Mouse (Mus musculus) heart, postnatal 25 days (tissue): ENCODE measurements around the gene Ptges3. TPM values are rescaled to one million over a fixed set of nuclear protein-coding genes. Genes with fewer than 3 reads are reported as not detected.

Experiments used
- DNase-seq: peaks from one replicate; pipeline ENCODE4 v3.0.0; 2022; ENCODE audit warnings: low spot score
- intact Hi-C: fragments of 180-260 bp; cut with DNase I; formaldehyde crosslinking; loops from one replicate; pipeline ENCODE4 v1.15.1; 2025
- total RNA-seq, 2 experiments: library from RNA; stranded (reverse); gene quantifications; 2 replicates each; pipeline ENCODE4 v1.2.3; 2021

Ptges3 gene
- total RNA-seq, 2 experiments from 2014 or later: 77.8 to 89.3 TPM

DNA sequence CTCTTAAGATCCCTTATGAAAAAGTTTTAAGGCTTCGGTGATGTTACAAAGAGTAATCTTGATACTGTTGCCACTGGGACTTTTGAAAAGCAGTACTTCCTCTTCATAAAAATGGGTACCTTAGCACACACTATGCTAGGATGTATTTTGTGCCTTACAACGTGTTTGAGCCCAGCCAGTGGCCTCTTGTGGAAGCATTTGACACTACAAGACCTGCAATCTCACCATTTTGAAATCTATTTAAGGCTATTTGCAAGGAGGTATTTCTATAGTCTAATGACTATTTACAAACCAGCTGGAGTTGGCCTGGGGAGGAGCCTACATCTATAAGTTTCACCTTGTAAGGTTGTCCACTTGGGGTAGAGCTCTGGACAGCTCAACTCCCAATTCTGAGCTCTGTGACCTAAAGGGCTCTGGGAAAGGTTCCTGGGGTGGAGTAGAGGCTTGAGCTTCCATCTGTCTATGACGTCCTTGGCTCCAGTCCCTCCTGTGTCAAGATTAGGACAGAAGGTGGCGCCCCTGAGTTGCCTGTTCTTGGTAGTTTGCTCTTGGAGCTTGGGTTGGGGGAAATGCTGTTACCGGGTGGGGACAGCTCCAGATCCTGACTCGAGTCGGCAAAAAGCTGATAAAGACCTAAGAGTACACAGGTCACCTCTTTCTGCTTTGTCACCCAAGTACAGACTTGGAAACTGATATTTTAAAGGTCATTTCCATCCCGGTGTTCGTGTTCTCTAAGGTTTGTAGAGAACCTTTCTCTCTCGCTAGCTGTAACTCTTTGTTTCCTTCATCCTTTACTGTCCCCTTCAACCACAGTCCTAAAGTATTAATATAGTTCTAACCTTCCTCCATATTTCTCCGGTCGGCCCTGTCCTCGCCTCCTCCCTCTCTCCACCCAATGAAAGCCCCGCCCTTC lies 32.2 kb downstream of the Ptges3 start:
- intact Hi-C loops: loop anchor here (1.0 kb wide), 1 partner anchor 97 kb away; no protein-coding TSS in a partner anchor
- DNase-seq: peak; percentile 82

DNA sequence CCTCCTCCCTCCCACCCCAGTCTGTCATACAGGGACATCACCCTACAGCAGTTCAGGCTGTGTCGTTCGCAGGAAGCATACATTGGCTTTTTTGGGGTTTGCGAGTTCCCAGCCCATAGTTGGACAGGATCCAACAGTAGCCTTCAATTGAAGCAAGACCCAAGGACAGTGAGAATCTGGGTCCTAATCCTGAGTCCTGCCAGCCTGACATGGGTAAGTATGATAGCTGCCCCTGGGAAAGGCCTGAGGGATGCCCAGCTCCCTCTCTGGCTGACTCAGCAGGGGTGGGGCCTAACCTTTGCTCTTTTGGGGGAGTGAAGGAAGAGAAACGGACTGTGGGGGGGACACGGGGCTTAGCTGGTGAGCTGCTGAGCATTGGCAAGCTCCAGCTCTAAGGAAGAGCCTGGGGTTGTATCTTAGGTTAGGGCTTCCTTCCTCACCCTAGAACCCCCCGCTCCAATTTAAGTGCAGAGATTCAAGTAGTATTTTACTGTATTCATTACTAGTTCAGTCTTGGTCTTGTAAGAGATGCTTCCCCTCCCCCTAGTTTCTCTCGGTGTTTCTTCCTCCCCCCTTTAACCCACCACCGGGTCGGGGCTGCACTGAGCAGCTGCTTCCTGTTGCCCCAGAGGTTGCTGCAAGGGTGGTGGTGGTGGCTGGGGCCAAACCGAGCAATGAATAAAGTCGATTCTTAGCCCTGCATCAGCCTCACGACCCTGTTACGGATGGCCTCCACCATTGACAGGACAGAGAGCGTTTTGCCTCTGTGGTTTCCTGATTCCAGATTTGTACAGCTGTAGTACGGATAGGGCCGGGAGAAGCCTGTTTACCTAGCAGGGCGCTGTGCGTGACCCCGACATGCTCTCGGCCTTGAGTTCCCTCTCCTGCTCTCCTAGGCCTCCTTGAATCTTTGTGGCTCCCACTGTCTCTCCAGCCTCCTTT lies 33.1 kb downstream of the Ptges3 start, which contains the start of gene Baz2a:
Baz2a (plus strand) TSS at position 14 of the 942 bp plus-strand sequence.
- intact Hi-C loops: loop anchor here (1.0 kb wide), 1 partner anchor 96 kb away; no protein-coding TSS in a partner anchor
- DNase-seq: peak; percentile 30

DNA sequence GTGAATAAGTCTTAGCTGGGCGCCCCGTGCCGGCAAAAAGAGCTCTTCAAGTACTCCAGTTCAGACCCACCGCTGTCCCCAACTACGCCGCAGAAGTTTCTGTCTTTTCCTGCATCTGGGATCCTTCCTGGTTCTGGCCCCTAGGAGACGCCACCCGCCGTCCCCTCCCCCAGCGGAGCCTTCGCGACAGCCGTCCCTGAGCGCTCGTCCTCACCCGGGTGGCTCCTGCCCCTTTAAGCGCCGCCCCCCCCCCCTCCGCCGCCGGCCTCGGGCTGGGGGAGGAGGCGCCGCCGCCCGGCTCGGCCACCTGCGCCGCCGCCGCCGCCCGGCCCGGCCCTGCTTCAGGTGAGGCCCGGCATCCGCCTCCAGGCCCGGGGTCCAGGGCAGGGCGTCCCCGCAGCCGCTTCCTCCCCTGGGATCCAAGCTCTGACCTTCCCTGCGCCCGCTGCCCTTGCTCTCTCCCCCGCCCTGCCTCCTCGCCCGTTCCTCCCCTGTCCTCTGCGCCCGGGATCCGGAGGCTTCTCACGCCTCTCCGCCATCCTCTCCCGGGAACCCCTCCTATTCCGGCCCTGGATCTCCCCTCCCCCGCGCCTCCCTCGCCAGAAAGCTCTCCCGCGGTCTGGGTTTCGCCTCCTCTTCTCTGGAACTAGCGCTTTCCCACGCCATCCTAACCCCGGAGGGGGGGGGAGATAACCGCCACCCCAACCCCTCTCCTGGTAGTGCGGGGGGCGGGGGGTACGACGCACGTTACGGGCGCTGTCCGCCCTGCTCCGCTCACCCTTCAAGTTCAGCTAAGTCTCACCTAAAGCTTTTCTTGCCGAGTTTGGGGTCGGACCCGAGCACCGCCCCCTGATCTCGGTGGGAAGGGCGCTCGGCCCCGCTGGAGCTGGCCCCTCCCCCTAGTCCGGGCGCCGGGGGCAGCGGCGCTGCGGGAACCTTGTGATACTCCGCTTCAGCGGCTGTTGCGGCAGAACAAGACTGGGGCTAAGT lies 34.0 kb downstream of the Ptges3 start:
- intact Hi-C loops: no loop called here

DNA sequence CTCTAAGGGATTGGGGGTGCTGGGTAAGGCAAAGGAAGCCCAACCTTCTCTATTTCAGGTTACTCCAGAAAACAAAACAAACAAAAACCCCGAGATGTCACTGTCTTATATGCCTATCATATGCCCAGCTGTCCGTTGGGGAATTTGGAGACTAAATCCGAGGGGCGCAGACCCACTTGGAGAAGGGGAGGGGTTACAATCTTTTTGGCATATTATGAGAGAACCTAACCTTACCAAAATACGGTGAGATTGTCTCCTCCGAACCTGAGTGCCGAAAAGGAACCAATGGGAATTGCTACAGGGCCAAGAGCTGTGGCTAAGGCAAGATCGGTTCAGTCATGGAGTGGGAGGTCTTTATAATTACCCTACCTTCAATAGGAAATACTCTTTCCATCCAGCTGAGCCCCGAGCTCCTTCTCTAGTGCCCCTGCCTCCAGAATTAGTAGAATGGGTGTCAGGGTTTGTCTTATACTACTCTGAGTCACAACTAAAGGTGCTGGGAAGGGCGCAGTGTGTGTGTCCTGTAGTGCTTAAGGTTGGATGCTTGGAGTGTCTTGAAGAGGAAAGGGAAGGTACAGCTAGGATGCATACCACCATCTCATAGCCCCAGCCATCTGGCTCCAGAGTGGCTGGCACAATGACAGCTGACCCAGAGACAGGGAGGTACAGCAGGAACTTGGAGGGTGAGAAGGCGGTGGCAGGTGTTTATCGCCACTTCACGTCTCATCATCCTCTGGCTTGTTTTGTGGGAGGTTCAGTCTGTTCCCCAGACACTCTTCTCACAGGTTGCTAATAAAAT lies 34.9 kb downstream of the Ptges3 start:
- intact Hi-C loops: no loop called here
- no peak for DNase-seq

More for the DNA sequence above, 34.0 kb downstream of the Ptges3 start:
- peak; percentile 75 for DNase-seq

DNA sequence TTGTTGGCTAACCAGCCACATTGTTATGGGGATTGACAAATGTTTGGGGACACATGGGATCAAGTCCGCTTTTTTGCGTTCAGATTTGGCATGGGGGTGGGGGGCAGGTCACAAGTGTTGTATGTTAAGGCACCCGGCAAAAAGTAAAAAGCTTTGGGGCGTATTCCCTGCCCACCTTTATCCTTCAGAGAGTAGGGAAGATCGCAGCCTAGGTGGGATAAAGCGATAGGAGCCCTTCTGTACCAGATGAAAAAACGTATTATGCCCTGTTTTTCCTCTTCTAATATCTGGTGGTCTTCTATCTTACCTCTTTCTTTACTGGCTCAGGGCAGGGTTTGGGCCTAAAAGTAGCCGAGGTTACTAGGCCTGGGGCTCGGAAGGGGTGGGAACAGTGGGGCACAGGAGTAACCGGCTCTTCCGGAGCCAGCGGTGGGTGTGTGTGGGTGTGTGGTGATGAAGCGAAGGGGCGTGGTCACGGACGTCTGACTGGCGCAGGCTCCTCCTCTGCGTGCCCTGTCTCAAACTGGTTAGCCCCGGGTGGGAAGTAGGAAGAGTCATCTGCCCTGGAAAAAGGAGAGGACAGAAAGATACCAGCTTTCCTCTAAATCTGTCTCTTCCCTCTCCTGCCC lies 35.7 kb downstream of the Ptges3 start:
- peak; percentile 79 for DNase-seq
- intact Hi-C loops: no loop called here

DNA sequence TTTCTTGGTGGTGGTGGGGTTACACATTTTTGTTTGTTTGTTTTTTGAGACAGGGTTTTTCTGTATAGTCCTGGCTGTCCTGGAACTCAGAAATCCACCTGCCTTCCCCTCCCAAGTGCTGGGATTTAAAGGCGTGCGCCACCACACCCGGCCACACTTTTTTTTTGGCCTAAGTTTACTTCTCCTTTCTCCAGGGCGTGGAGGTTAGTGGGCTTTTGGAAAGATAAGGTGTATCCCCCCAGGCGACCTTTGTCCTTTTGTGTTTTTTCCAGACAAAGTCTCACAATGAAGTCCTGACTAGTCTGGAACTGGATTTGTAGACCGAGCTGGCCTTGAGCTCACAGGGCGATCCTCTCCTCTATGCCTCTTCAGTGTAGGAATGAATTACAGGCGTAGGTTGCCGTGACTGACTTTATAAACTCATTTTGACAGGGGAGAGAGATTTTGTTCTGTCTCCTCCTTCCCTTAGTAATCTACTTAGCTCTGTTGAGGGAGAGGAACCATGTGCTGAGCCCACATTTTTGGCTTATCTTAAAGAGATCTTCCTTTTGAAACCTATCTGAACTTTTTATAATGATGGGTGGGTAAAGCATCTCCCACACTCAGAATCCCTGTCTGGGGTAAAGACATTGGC lies 36.4 kb downstream of the Ptges3 start:
- intact Hi-C loops: loop anchor here (5.0 kb wide), 1 partner anchor 47 kb away; no protein-coding TSS in a partner anchor

DNA sequence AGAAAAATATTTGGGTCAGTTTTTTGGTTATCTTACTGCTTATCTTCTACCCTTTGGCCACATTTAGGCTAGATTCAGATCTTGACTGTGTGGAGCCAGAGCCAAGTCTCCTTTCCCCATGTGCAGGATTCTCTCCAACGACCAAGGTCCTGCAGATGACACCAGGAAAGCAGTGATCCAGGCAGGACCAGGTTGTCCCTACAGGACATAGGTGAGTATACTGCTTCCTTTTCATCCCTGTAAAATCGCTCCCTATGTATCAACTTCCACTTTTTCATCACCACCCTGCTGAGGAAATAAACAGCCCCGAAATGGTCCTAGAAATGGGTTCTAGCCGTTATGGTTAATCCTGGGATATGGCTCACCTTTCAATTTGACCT lies 37.5 kb downstream of the Ptges3 start:
- intact Hi-C loops: loop anchor here (2.0 to 5.0 kb wide), 2 partner anchors 46 to 80 kb away; no protein-coding TSS in a partner anchor
- no peak for DNase-seq

More for the DNA sequence above, 36.4 kb downstream of the Ptges3 start:
- no peak for DNase-seq

DNA sequence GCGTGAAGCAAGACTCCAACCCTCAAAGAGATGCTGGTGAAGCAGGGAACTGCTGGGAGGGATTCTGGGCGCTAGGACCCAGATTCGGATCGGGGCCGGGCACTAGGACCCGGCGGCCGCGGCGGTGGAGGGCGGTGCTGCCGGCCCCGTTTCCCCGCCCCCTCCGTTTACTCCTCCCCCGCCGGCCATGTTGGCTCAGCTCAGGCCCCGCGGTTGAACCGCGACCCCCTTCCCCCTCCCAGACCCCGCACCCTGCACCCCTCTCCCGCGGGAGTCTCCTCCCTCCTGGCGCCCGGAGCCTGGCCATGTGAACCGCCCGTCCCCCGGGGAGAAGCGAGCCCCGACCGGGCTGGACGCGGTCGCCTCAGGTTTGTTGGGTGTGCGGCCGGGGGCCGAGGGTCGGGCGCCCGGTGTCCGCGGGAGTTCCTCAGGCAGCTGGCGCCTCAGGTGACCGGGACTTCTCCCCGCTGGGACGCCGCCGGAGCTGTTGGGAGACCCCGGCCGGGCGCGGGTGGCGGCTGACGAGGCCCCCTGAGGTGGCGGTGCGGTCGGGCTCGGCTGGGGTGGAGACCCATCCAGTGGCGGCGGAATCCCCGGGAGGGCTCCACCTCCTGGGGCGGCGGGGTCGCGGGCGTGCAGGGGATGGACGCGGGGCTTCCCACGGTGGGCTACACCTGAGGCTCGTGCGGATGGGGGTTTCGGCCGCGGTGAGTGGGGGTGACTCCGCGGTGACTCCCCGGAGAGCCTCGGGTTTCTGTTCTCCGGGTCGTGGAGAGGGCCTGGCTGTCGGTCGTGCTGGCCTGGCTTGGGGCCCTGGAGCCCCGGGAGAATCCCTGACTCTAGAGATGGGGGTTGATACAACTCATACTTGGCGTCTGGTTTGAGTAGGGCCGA lies 38.2 kb downstream of the Ptges3 start:
- DNase-seq: peak; percentile 46
- intact Hi-C loops: loop anchor here (2.0 to 5.0 kb wide), 2 partner anchors 45 to 80 kb away; no protein-coding TSS in a partner anchor

DNA sequence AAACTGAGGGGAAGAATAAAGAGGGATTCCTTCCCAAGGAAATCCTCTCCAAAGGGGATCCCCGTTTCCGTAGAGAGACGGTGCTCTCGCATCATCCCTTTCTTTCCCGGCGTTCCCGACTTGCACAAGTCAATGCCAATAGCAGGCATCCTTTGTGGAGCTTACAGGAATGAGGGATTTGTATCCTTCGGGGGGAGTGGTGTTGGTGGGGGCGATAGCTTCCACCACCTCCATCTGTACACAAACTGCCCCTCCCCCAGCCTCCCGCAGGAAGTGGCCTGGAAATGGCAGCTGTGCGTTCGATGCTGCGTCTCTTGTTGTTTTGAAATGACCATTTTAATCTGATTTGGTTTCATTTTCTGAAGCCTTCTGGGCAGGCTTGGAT lies 38.8 kb downstream of the Ptges3 start:
- DNase-seq: peak; percentile 32
- intact Hi-C loops: loop anchor here (2.0 to 5.0 kb wide), 2 partner anchors 45 to 79 kb away; no protein-coding TSS in a partner anchor

DNA sequence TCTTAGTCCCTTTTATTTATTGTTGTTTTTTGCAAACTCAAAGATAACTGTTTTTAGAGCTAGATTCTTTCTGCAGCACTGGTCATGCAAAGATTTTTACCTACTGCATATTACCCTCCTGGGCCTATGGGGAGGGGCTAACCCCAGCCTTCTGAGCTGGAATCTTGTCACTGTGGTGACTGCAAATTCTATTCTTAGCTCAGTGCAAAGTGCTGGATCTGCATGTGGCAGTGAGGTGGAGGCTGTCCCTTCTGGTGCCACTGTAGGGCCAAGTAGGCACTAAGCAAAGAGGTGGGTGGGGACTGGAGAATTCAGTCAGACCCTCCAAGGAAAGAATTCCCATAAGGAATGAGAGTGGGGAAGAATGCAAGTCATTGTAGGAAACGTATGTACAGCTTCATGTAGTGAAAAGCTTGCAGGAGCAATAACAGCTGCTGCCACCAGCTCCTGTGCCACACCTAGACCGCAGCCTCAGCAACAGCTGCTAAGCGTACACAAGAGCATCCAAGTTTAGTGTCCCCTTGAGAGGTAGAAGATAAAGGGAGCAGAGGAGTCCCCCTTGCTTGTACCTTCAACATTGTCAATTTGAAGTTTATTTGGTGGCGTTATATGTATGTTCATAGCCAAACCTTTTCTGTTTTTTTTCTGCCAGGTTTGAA lies 51.5 kb downstream of the Ptges3 start:
- DNase-seq: no peak
- intact Hi-C loops: no loop called here

DNA sequence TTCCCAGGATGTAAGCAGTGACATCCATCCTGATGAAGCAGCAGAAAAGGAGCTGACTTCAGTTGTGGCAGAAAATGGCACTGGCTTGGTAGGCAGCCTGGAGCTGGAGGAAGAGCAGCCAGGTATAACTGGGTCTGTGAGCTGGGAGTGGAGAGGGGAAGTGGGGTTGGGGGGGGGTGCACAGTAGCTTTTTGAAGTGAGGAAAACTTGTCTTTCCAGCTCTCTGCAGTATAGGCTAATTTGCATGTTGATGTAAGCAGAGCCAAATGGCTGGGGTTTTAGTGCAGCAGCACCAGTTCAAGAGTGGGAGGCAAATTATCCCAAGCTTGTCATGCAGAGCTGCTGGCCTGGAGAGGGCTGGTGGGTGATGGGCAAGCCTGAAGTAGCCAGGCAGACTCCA lies 52.5 kb downstream of the Ptges3 start:
- no peak for DNase-seq
- intact Hi-C loops: no loop called here

DNA sequence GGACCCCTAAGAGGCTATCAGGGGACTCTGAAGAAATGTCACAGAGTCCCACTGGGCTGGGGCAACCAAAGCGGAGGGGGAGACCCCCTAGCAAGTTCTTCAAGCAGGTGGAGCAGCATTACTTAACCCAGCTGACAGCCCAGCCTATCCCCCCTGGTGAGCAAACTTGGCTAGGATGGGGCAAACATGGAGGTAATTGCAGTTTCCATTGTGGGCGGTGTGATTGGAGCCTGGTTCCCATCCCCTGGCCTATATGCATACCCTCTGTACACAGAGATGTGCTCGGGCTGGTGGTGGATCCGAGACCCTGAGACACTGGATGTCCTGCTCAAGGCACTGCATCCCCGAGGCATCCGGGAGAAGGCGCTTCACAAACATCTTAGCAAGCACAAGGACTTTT lies 65.1 kb downstream of the Ptges3 start:
- DNase-seq: no peak
- intact Hi-C loops: loop anchor here (10.0 kb wide), 1 partner anchor 361 kb away; no protein-coding TSS in a partner anchor

DNA sequence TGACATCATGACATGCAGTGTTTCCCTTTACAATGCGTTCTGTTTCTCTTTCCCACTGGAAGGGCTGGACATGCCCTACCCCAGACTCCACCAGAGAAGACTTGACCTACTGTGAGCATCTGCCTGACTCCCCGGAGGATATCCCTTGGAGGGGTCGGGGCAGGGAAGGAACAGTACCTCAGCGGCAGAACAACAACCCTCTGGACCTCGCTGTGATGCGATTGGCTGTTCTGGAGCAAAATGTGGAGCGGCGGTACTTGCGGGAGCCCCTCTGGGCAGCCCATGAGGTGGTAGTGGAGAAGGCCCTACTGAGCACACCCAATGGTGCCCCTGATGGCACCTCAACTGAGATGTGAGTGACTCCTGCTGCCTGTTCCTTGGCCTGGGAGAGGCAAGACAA lies 66.1 kb downstream of the Ptges3 start:
- intact Hi-C loops: loop anchor here (10.0 kb wide), 1 partner anchor 360 kb away; no protein-coding TSS in a partner anchor

DNA sequence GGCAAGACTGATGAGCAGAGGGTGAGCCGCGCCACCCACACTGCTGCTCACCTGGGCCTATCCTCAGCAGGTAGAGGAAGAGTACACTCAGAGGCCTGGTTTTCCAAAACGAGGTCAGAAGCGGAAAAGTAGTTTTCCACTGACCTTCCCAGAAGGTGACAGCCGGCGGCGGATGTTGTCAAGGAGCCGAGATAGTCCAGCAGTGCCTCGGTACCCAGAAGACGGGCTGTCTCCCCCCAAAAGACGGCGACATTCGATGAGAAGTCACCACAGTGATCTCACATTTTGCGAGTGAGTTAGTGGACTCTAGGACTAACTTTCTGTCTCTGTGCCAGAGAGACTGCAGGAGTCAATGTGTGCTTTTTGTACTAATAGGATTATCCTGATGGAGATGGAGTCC lies 67.2 kb downstream of the Ptges3 start:
- no peak for DNase-seq
- intact Hi-C loops: loop anchor here (10.0 kb wide), 1 partner anchor 359 kb away; no protein-coding TSS in a partner anchor

More for the DNA sequence above, 66.1 kb downstream of the Ptges3 start:
- DNase-seq: no peak
